Comparison of ENCODE assay signal across 14 mouse cellular contexts in genomic region chr12:97862921-97863320, GRCm38 (mm10).
"Had no signal": no experiment of that assay in that cellular context is flagged by ENCODE, and none has a peak within 500 bp of the region (broad histone marks: within the 10 kb centered on the region; RNA-seq: fewer than 3 reads in every experiment).

No protein-coding gene starts in this region.

- H3K4me2 ChIP-seq: kidney, embryonic 15.5 days; liver, embryonic 13.5 days; midbrain, embryonic 13.5 days; neural tube, embryonic 12.5 days; neural tube, embryonic 15.5 days had no signal

- H3K27ac ChIP-seq: kidney, embryonic 15.5 days; liver, embryonic 13.5 days; midbrain, embryonic 13.5 days; neural tube, embryonic 12.5 days; neural tube, embryonic 15.5 days had no signal

- DNase-seq: kidney, adult 11 months; kidney, adult 8-10 months; kidney, postnatal 10 days; kidney, postnatal 36 days; liver, embryonic 13.5 days; lung, adult 2 months; lung, postnatal 14 days; lung, postnatal 4 days; thymus, adult 18-20 months; thymus, postnatal 36 days had no signal

- H3K4me3 ChIP-seq: kidney, embryonic 15.5 days; liver, embryonic 13.5 days; midbrain, embryonic 13.5 days; neural tube, embryonic 12.5 days; neural tube, embryonic 15.5 days had no signal

- H3K4me1 ChIP-seq: kidney, embryonic 15.5 days; liver, embryonic 13.5 days; midbrain, embryonic 13.5 days; neural tube, embryonic 12.5 days; neural tube, embryonic 15.5 days had no signal

- H3K9me3 ChIP-seq: kidney, embryonic 15.5 days; liver, embryonic 13.5 days; midbrain, embryonic 13.5 days; neural tube, embryonic 12.5 days; neural tube, embryonic 15.5 days had no signal

- H3K9ac ChIP-seq: kidney, embryonic 15.5 days; liver, embryonic 13.5 days; midbrain, embryonic 13.5 days; neural tube, embryonic 12.5 days; neural tube, embryonic 15.5 days had no signal

- ATAC-seq: midbrain, embryonic 13.5 days had no signal

- H3K27me3 ChIP-seq: kidney, embryonic 15.5 days; liver, embryonic 13.5 days; midbrain, embryonic 13.5 days; neural tube, embryonic 12.5 days; neural tube, embryonic 15.5 days had no signal

- H3K36me3 ChIP-seq: kidney, embryonic 15.5 days; liver, embryonic 13.5 days; midbrain, embryonic 13.5 days; neural tube, embryonic 12.5 days; neural tube, embryonic 15.5 days had no signal
